Mouse (Mus musculus): ENCODE results near the gene Chic2.

DNA sequence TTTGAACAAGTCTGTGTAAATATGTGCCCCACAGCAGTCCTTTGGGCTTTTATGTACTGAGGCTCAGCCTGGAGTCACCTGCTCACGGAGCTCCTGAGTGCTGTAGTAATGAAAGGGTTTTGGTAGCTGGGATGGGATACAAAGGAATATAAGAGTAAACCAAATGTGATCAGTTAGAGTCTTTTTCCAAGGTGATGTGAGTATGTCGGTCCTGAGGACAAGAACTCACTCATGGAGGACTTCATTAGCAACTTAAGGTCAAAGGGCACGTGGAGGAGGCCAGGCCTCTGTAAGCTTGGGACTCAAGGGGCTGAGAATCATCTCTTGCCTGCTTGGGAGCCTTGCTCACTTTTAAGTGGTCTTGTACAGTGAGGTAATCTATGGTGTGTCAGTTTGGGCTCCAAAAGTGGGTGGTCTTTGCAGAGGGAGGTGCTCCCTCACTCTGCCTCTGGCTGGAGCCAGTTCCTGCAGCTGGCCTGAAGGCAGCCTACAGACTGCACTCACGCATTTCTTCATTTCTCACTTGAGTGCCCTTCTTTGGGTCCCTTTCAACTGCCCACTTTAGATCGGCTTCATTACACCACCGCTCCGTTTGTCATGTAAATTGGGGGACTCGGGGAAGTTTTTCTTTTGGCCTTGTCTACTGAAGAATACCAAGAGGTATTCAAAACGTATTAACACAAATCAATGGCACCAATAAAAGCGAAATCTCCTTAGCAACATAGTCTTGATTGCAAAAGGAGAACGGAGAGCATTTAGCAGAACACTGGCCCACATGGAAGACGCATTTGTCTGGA lies 45.7 kb downstream of the Chic2 start:
- TF ChIP-seq POLR2A (IDR thresholded peaks at IDR 0.05; ENCODE audit: borderline replicate concordance, control insufficient read depth, low read depth, low read length) (no peak), CTCF (IDR thresholded peaks at IDR 0.05; ENCODE audit: control insufficient read depth, insufficient read depth, low read length) (no peak)

All from bone marrow, adult 2 months (tissue).